Mouse (Mus musculus) megakaryocyte, embryonic 14.5 days (primary cell): ENCODE results near the gene Mus81.

Experiments
- FLI1 ChIP-seq: IDR thresholded peaks from 2 replicates; pipeline ENCODE4 v1.6.1; 2012; ENCODE audit warnings: low read length, inconsistent platforms, mixed read lengths
- GATA1 ChIP-seq: IDR thresholded peaks from 3 replicates; pipeline ENCODE4 v1.6.1; 2012; ENCODE audit warnings: mixed read lengths, low read length, inconsistent platforms, borderline replicate concordance

DNA sequence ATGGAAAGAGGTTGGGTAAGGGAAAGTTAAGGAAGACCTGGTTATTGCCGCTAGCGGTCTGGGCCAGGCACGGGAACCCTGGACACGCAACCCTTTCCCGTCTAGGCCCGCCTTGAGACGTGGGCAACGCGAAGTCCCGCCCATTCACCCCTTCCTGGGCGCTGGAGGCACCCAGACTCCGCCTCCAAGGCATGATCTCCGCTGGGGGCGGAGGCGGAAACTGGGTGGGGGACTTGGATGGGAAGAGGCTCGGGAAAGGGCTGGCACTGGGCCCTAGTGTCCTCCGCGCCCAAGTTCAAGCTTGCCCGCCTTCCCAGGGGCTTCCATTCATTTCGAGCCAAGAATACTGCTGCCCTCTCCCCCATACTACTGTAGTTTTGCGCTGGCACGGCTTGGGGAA, 14.5 kb downstream of the Mus81 start, which contains the start of gene Efemp2:
- no peak for TF ChIP-seq FLI1
- TF ChIP-seq GATA1 = no peak
